ENCODE assay signal across 27 mouse cellular contexts in genomic region chr12:33325424-33325823, GRCm38 (mm10).
"Had no signal": no experiment of that assay in that cellular context is flagged by ENCODE, and none has a peak within 500 bp of the region (broad histone marks: within the 10 kb centered on the region; RNA-seq: fewer than 3 reads in every experiment).

No protein-coding gene starts in this region.

- ATAC-seq: forebrain, embryonic 13.5 days; forebrain, embryonic 14.5 days; forebrain, embryonic 15.5 days; forebrain, embryonic 16.5 days; forebrain, postnatal 0 days had no signal

- H3K9me3 ChIP-seq: embryonic facial prominence, embryonic 12.5 days; embryonic facial prominence, embryonic 13.5 days; embryonic facial prominence, embryonic 15.5 days; forebrain, embryonic 10.5 days; forebrain, embryonic 12.5 days; forebrain, embryonic 13.5 days; forebrain, embryonic 15.5 days; heart, embryonic 10.5 days had no signal

- H3K9ac ChIP-seq: embryonic facial prominence, embryonic 12.5 days; embryonic facial prominence, embryonic 13.5 days; embryonic facial prominence, embryonic 15.5 days; forebrain, embryonic 12.5 days; forebrain, embryonic 13.5 days; forebrain, embryonic 15.5 days; forebrain, postnatal 0 days had no signal

- H3K4me1 ChIP-seq: forebrain, embryonic 10.5 days; forebrain, embryonic 15.5 days; heart, embryonic 10.5 days had no signal

- H3K4me2 ChIP-seq: embryonic facial prominence, embryonic 12.5 days; embryonic facial prominence, embryonic 13.5 days; embryonic facial prominence, embryonic 15.5 days; forebrain, embryonic 12.5 days; forebrain, embryonic 13.5 days; forebrain, embryonic 15.5 days had no signal

- H3K4me3 ChIP-seq: embryonic facial prominence, embryonic 12.5 days; embryonic facial prominence, embryonic 13.5 days; embryonic facial prominence, embryonic 15.5 days; erythroblast, embryonic 14.5 days; forebrain, embryonic 10.5 days; forebrain, embryonic 12.5 days; forebrain, embryonic 13.5 days; forebrain, embryonic 15.5 days; gastrocnemius, adult 2 months; heart, adult 2 months; heart, embryonic 10.5 days had no signal

- DNase-seq: cerebellum, adult 8-10 months; cerebellum, adult 9-10 months; cerebellum, adult 9-11 months; cerebellum, postnatal 10 days; cerebellum, postnatal 14 days; cerebellum, postnatal 25 days; cerebellum, postnatal 36 days; embryo, embryonic 11 days; forebrain, postnatal 0 days; gastrocnemius, adult 2 months; gastrocnemius, postnatal 10 days; gastrocnemius, postnatal 14 days; gastrocnemius, postnatal 25 days; gastrocnemius, postnatal 36 days; heart, adult 18-20 months; heart, adult 2 months had no signal

- H3K27ac ChIP-seq: embryonic facial prominence, embryonic 12.5 days; embryonic facial prominence, embryonic 13.5 days; embryonic facial prominence, embryonic 15.5 days; forebrain, embryonic 10.5 days; forebrain, embryonic 12.5 days; forebrain, embryonic 13.5 days; forebrain, embryonic 15.5 days; gastrocnemius, adult 2 months; heart, adult 2 months; heart, embryonic 10.5 days had no signal

- H3K36me3 ChIP-seq: embryonic facial prominence, embryonic 12.5 days; embryonic facial prominence, embryonic 15.5 days; forebrain, embryonic 10.5 days; forebrain, embryonic 12.5 days; forebrain, embryonic 15.5 days; heart, embryonic 10.5 days had no signal

- H3K27me3 ChIP-seq: embryonic facial prominence, embryonic 12.5 days; embryonic facial prominence, embryonic 13.5 days; embryonic facial prominence, embryonic 15.5 days; forebrain, embryonic 13.5 days; forebrain, embryonic 15.5 days had no signal
